In genomic region chr11:49422767-49423166, GRCm38 (mm10) we compare ENCODE assay signal across 21 mouse cellular contexts. TPM values are rescaled to one million over a fixed set of nuclear protein-coding genes. Genes with fewer than 3 reads are reported as not detected.
"Had no signal": no experiment of that assay in that cellular context is flagged by ENCODE, and none has a peak within 500 bp of the region (broad histone marks: within the 10 kb centered on the region; RNA-seq: fewer than 3 reads in every experiment).

Olfr1389 (plus strand) TSS chr11:49423067.

- DNase-seq: left cerebral cortex, postnatal 4 days; liver; liver, embryonic 13.5 days; liver, postnatal 0 days; lung, adult 18-20 months; lung, adult 2 months; lung, embryonic 14.5 days; lung, postnatal 10 days; lung, postnatal 14 days; lung, postnatal 36 days; lung, postnatal 4 days; midbrain, embryonic 14.5 days had no signal

RNA-seq across cellular contexts. Expression of gene Olfr1389, which starts in this region (rescaled TPM):
- total RNA-seq: left cerebral cortex, postnatal 10 days; left cerebral cortex, postnatal 14 days; left cerebral cortex, postnatal 25 days; left cerebral cortex, postnatal 36 days; left cerebral cortex, postnatal 4 days; liver, adult 2 months; megakaryocyte progenitor cell, adult 5-6 weeks; megakaryocyte, adult 5-6 weeks; megakaryocyte-erythroid progenitor cell, adult 5-6 weeks; monocyte, adult 5-6 weeks had no signal
